Mouse (Mus musculus) left cerebral cortex, postnatal 25 days (tissue): ENCODE results near the gene Crocc2. TPM values are rescaled to one million over a fixed set of nuclear protein-coding genes. Genes with fewer than 3 reads are reported as not detected.
A peak's percentile ranks its signal among the peaks of the same experiment; 100 is the strongest.

ENCODE experiments used
- DNase-seq, 2 experiments: peaks; one replicate each; pipeline ENCODE4 v3.0.0; 2022; ENCODE audit warnings: low spot score in 2 of 2, mixed read lengths in 1 of 2
- intact Hi-C: fragments of 180-260 bp; cut with DNase I; formaldehyde crosslinking; loops from one replicate; pipeline ENCODE4 v1.15.1; 2025
- total RNA-seq, 2 experiments: library from RNA; stranded (reverse); gene quantifications; 2 replicates each; pipeline ENCODE4 v1.2.3; 2021

The Crocc2 gene
- total RNA-seq: under 1 TPM; 0.07 to 0.09 TPM

GRCm38 (mm10) chr1:93168295-93168775 lies at the start of gene Crocc2:
TSS of gene Crocc2 (plus strand) at chr1:93168725.
- DNase-seq: no peak

GRCm38 (mm10) chr1:93118816-93119215 lies 49.7 kb upstream of the Crocc2 start:
- intact Hi-C loops: no loop called here

More at GRCm38 (mm10) chr1:93168295-93168775, at the start of gene Crocc2:
- intact Hi-C loops: no loop called here

GRCm38 (mm10) chr1:93123179-93123854 lies 45.2 kb upstream of the Crocc2 start:
- intact Hi-C loops: loop anchor here (10.0 kb wide), 1 partner anchor 381 kb away; no protein-coding TSS in a partner anchor
- no peak for DNase-seq

More at GRCm38 (mm10) chr1:93118816-93119215, 49.7 kb upstream of the Crocc2 start:
- DNase-seq: no peak

- no peak for DNase-seq
- intact Hi-C loops: loop anchor here (10.0 kb wide), 1 partner anchor 381 kb away; no protein-coding TSS in a partner anchor
Observed at GRCm38 (mm10) chr1:93124066-93124465, 44.5 kb upstream of the Crocc2 start.

- DNase-seq: no peak
- intact Hi-C loops: loop anchor here (10.0 kb wide), 1 partner anchor 380 kb away; no protein-coding TSS in a partner anchor
Observed at GRCm38 (mm10) chr1:93125256-93125655, 43.3 kb upstream of the Crocc2 start.

- no peak for DNase-seq
- intact Hi-C loops: loop anchor here (10.0 kb wide), 1 partner anchor 377 kb away; no protein-coding TSS in a partner anchor
Observed at GRCm38 (mm10) chr1:93128209-93128608, 40.3 kb upstream of the Crocc2 start.

GRCm38 (mm10) chr1:93128710-93129349 lies 39.7 kb upstream of the Crocc2 start:
- peak; percentile 75 to 84 for DNase-seq
- intact Hi-C loops: loop anchor here (10.0 kb wide), 1 partner anchor 376 kb away; no protein-coding TSS in a partner anchor

GRCm38 (mm10) chr1:93130242-93130983 lies 38.1 kb upstream of the Crocc2 start:
- DNase-seq: peak in 1 of 2 experiments; percentile 21
- intact Hi-C loops: no loop called here

GRCm38 (mm10) chr1:93132676-93133075 lies 35.8 kb upstream of the Crocc2 start:
- DNase-seq: no peak
- intact Hi-C loops: no loop called here

GRCm38 (mm10) chr1:93135036-93135526 lies 33.4 kb upstream of the Crocc2 start, which contains the start of gene Agxt:
TSS of gene Agxt (plus strand) at chr1:93135240.
- intact Hi-C loops: no loop called here
- DNase-seq: no peak

GRCm38 (mm10) chr1:93138534-93138933 lies 30.0 kb upstream of the Crocc2 start:
- intact Hi-C loops: no loop called here
- DNase-seq: no peak

GRCm38 (mm10) chr1:93139713-93140112 lies 28.8 kb upstream of the Crocc2 start:
- peak; percentile 9 to 83 for DNase-seq
- intact Hi-C loops: no loop called here

- DNase-seq: no peak
- intact Hi-C loops: no loop called here
Observed at GRCm38 (mm10) chr1:93142871-93143270, 25.7 kb upstream of the Crocc2 start.

- intact Hi-C loops: no loop called here
- no peak for DNase-seq
Observed at GRCm38 (mm10) chr1:93144176-93144575, 24.3 kb upstream of the Crocc2 start.

GRCm38 (mm10) chr1:93150907-93151661 lies 17.4 kb upstream of the Crocc2 start:
- intact Hi-C loops: no loop called here
- DNase-seq: no peak

GRCm38 (mm10) chr1:93157566-93157965 lies 11.0 kb upstream of the Crocc2 start:
- DNase-seq: no peak
- intact Hi-C loops: no loop called here

- intact Hi-C loops: no loop called here
- DNase-seq: no peak
Observed at GRCm38 (mm10) chr1:93158916-93159315, 9.6 kb upstream of the Crocc2 start.

GRCm38 (mm10) chr1:93159566-93160500 lies 8.7 kb upstream of the Crocc2 start:
- intact Hi-C loops: no loop called here
- DNase-seq: no peak
